Mouse (Mus musculus): Measurements from ENCODE around the gene Hspa12a. TPM values are rescaled to one million over a fixed set of nuclear protein-coding genes. Genes with fewer than 3 reads are reported as not detected.

Hspa12a gene
- polyA plus RNA-seq, 1 experiment from 2014 or later = 6.5 TPM

DNA sequence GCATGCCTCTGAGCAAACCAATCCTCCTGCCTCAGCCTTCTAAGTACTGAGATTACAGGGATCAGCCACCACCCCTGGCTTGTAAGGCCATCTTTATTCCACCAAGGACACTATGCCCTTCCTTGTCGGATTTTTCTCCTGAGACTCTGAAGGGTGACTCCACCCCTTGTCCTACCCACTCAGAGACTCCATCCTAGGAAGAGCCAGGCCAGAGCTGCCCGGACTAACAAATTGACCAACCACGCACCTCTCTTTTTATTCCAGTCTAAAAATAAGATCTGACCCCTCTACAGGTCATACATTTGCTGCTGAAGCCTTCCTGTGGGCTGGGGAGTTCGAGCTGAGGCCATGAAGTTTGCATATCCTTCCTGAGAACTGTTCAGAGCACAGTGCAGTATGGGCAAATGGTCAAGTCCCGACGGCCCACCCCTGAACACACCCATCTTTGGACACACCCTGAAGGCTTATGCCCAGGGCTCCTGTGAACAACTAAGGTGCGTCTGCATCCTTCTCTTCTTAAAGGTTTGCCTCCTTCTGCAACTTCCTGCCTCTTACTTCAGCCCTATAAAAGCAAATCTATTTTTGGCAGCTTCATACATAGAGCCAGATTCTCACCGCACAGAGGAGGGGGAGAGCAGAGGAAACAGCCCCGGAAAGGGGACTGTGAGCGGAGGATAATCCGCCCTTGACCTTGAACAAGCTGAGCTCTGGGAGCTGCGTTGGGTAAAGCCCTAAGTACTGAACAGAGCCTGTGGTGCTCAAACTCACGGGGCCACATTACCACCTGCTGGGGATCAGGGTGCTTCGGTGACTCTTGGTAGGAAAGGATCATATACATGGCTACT, 124.7 kb downstream of the Hspa12a start:
- 90% methylated on average over 14 of the region's 14 CpGs for WGBS
- no peak overlapping the region for H3K4me3 ChIP-seq (ENCODE audit: low read depth, low read length)
- H3K27me3 ChIP-seq (ENCODE audit: control insufficient read depth, insufficient read depth, low read length) = no peaks in the 10 kb centered on the region
- no peak overlapping the region for H3K9ac ChIP-seq (ENCODE audit: low read length)
- H3K36me3 ChIP-seq (ENCODE audit: control insufficient read depth, insufficient read depth, low read length) = no peaks in the 10 kb centered on the region
- no peaks in the 10 kb centered on the region for H3K9me3 ChIP-seq (ENCODE audit: control insufficient read depth, low read length)
- DNase-seq (ENCODE audit: low spot score) (no peak), ATAC-seq (replicated peaks; ENCODE audit: low FRiP score) (no peak)
- H3K4me2 ChIP-seq (ENCODE audit: low read depth, low read length, severe bottlenecking) = no peak overlapping the region
- H3K4me1 ChIP-seq (replicated peaks; ENCODE audit: control insufficient read depth, insufficient read depth, low read length) = no peaks in the 10 kb centered on the region
- H3K27ac ChIP-seq (ENCODE audit: low read depth, low read length) = no peak overlapping the region

GRCm38 (mm10) chr19:58817398-58817797, 126.1 kb downstream of the Hspa12a start:
- DNase-seq (ENCODE audit: low spot score) (no peak), ATAC-seq (replicated peaks; ENCODE audit: low FRiP score) (no peak)
- Histone ChIP-seq H3K36me3 (ENCODE audit: control insufficient read depth, insufficient read depth, low read length) (no peaks in the 10 kb centered on the region), H3K27ac (ENCODE audit: low read depth, low read length) (no peak overlapping the region), H3K9ac (ENCODE audit: low read length) (no peak overlapping the region), H3K4me2 (ENCODE audit: low read depth, low read length, severe bottlenecking) (no peak overlapping the region), H3K4me3 (ENCODE audit: low read depth, low read length) (no peak overlapping the region), H3K4me1 (replicated peaks; ENCODE audit: control insufficient read depth, insufficient read depth, low read length) (no peaks in the 10 kb centered on the region), H3K27me3 (ENCODE audit: control insufficient read depth, insufficient read depth, low read length) (no peaks in the 10 kb centered on the region), H3K9me3 (ENCODE audit: control insufficient read depth, low read length) (no peaks in the 10 kb centered on the region)
- WGBS = 89% methylated on average over 11 of the region's 11 CpGs

DNA sequence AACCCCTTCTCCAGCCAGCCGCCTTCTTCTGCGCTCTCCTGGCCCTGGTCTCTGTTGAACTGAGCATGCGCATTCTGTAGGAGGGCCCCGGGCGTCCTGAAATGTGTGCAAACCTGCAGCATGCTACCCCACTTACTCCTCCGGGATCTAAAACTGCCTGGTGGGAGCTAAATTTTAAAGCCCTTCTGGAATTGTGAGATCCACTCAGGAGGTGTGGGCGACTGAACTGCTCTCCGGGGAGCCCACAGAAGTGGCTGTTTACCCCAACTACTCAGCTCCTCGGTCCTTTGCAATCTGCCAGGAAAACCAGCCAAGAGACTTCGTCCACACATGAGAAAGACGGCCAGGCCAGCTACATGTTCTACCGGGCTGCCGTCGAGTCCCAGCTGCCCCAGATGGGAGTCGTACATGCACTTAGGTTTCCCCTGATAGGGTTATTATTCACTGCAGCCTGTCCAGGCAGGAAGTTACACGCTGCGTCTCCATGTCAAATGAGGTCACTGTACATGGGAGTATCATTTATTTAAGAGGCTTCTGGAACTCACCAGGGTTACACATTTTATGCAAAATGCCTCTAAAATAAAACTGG, 126.9 kb downstream of the Hspa12a start:
- Histone ChIP-seq H3K4me3 (ENCODE audit: low read depth, low read length) (no peak overlapping the region), H3K27ac (ENCODE audit: low read depth, low read length) (no peak overlapping the region), H3K9ac (ENCODE audit: low read length) (no peak overlapping the region), H3K9me3 (ENCODE audit: control insufficient read depth, low read length) (no peaks in the 10 kb centered on the region), H3K27me3 (ENCODE audit: control insufficient read depth, insufficient read depth, low read length) (no peaks in the 10 kb centered on the region), H3K36me3 (ENCODE audit: control insufficient read depth, insufficient read depth, low read length) (no peaks in the 10 kb centered on the region), H3K4me1 (replicated peaks; ENCODE audit: control insufficient read depth, insufficient read depth, low read length) (no peaks in the 10 kb centered on the region), H3K4me2 (ENCODE audit: low read depth, low read length, severe bottlenecking) (no peak overlapping the region)
- ATAC-seq (replicated peaks; ENCODE audit: low FRiP score) (no peak), DNase-seq (ENCODE audit: low spot score) (no peak)
- WGBS = 83% methylated on average over 17 of the region's 17 CpGs

DNA sequence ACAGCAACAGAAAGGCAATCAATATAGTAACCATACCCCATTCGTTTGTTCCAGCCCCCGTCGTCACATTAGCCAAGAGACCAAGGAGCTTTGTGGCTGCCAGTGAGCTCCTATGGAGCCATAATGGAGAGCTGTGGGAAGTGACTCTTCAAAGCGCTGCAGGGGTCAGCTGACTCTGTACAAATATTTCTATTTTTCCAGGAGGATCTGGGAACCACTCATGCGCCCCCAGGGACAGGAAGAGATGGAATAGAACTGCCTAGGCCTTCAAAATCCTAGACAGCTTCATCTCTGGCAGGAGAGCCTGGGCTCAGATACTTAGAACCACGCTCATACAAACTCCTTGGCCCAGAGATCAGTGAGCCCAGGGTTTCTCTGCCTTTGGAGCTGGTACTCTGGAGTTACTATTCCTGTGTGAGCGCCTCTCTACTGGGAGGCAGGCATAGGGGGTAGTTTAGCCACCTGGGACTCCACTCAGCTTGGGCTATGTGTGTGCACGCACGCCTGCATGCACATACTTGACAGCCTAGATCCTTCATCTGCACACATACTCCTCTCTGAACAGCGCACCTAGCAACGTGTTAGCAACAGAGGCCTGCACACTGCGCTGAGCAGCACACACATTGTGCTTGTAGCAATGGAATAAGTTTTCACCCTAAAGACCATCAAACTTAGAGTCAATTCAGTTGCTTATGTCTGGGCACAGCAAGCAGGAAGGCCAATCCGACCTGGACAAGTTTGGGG, 128.1 kb downstream of the Hspa12a start:
- Histone ChIP-seq H3K27me3 (ENCODE audit: control insufficient read depth, insufficient read depth, low read length) (no peaks in the 10 kb centered on the region), H3K27ac (ENCODE audit: low read depth, low read length) (no peak overlapping the region), H3K9me3 (ENCODE audit: control insufficient read depth, low read length) (no peaks in the 10 kb centered on the region), H3K36me3 (ENCODE audit: control insufficient read depth, insufficient read depth, low read length) (no peaks in the 10 kb centered on the region), H3K4me1 (replicated peaks; ENCODE audit: control insufficient read depth, insufficient read depth, low read length) (no peaks in the 10 kb centered on the region), H3K9ac (ENCODE audit: low read length) (no peak overlapping the region), H3K4me3 (ENCODE audit: low read depth, low read length) (no peak overlapping the region), H3K4me2 (ENCODE audit: low read depth, low read length, severe bottlenecking) (no peak overlapping the region)
- no peak for ATAC-seq (replicated peaks; ENCODE audit: low FRiP score)
- no peak for DNase-seq (ENCODE audit: low spot score)
- 84% methylated on average over 13 of the region's 13 CpGs for WGBS

GRCm38 (mm10) chr19:58810536-58810935, 132.9 kb downstream of the Hspa12a start:
- Histone ChIP-seq H3K27me3 (ENCODE audit: control insufficient read depth, insufficient read depth, low read length) (no peaks in the 10 kb centered on the region), H3K36me3 (ENCODE audit: control insufficient read depth, insufficient read depth, low read length) (no peaks in the 10 kb centered on the region), H3K4me1 (replicated peaks; ENCODE audit: control insufficient read depth, insufficient read depth, low read length) (no peaks in the 10 kb centered on the region), H3K4me2 (ENCODE audit: low read depth, low read length, severe bottlenecking) (no peak overlapping the region), H3K9me3 (ENCODE audit: control insufficient read depth, low read length) (no peaks in the 10 kb centered on the region), H3K27ac (ENCODE audit: low read depth, low read length) (no peak overlapping the region), H3K4me3 (ENCODE audit: low read depth, low read length) (no peak overlapping the region), H3K9ac (ENCODE audit: low read length) (no peak overlapping the region)
- DNase-seq (ENCODE audit: low spot score) = no peak
- ATAC-seq (replicated peaks; ENCODE audit: low FRiP score) = no peak
- WGBS = 83% methylated on average over 5 of the region's 5 CpGs

DNA sequence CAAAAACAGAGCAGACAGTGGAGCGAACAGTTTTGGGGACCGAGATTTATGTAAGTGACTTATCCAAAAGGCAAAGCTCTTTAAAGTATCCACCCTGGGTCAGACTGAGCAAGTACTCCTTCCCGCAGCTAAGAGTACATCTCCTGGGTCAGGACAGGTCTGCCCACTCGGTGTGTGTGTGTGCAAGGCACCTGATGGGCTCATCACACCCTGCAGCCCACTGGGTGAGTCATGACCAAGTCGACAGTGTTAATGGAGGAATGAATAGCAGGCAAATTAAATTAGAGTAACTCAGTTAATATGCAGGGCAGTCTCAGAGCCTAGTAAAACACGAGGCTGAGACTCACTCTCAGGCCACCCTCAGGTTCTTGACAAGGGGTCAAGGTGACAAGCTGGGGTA, 134.6 kb downstream of the Hspa12a start:
- no peak overlapping the region for H3K9ac ChIP-seq (ENCODE audit: low read length)
- H3K36me3 ChIP-seq (ENCODE audit: control insufficient read depth, insufficient read depth, low read length) = no peaks in the 10 kb centered on the region
- H3K4me2 ChIP-seq (ENCODE audit: low read depth, low read length, severe bottlenecking) = no peak overlapping the region
- no peaks in the 10 kb centered on the region for H3K27me3 ChIP-seq (ENCODE audit: control insufficient read depth, insufficient read depth, low read length)
- no peak overlapping the region for H3K4me3 ChIP-seq (ENCODE audit: low read depth, low read length)
- 83% methylated on average over 6 of the region's 6 CpGs for WGBS
- no peaks in the 10 kb centered on the region for H3K4me1 ChIP-seq (replicated peaks; ENCODE audit: control insufficient read depth, insufficient read depth, low read length)
- no peak for ATAC-seq (replicated peaks; ENCODE audit: low FRiP score)
- no peaks in the 10 kb centered on the region for H3K9me3 ChIP-seq (ENCODE audit: control insufficient read depth, low read length)
- no peak for DNase-seq (ENCODE audit: low spot score)
- no peak overlapping the region for H3K27ac ChIP-seq (ENCODE audit: low read depth, low read length)

DNA sequence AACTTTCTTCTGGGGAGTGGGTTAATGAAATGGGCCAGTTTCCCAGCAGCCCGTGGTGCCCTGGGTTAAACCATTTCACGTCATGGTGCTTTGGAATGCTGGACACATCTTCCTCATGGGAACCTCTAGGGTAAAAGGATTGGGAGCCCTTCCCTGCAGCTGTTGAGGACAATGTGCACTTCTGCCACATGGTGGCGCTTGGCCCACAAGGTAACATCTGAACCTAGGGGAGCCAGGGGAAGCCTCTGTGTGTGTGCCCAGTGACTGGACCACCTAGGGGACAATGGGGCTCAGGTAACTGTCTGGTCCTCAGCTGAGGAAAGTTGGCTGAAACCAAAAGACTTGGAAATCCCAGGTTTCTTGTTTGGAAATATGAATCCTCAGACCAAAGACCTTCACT, 137.1 kb downstream of the Hspa12a start:
- 7% methylated on average over 3 of the region's 3 CpGs for WGBS
- H3K9me3 ChIP-seq (ENCODE audit: control insufficient read depth, low read length) = no peaks in the 10 kb centered on the region
- no peak overlapping the region for H3K27ac ChIP-seq (ENCODE audit: low read depth, low read length)
- no peaks in the 10 kb centered on the region for H3K27me3 ChIP-seq (ENCODE audit: control insufficient read depth, insufficient read depth, low read length)
- no peak overlapping the region for H3K4me3 ChIP-seq (ENCODE audit: low read depth, low read length)
- ATAC-seq (replicated peaks; ENCODE audit: low FRiP score) (no peak), DNase-seq (ENCODE audit: low spot score) (peak; percentile 83)
- no peak overlapping the region for H3K9ac ChIP-seq (ENCODE audit: low read length)
- H3K4me1 ChIP-seq (replicated peaks; ENCODE audit: control insufficient read depth, insufficient read depth, low read length) = no peaks in the 10 kb centered on the region
- H3K4me2 ChIP-seq (ENCODE audit: low read depth, low read length, severe bottlenecking) = no peak overlapping the region
- H3K36me3 ChIP-seq (ENCODE audit: control insufficient read depth, insufficient read depth, low read length) = no peaks in the 10 kb centered on the region

GRCm38 (mm10) chr19:58805191-58805779, 138.2 kb downstream of the Hspa12a start:
- Histone ChIP-seq H3K27me3 (ENCODE audit: control insufficient read depth, insufficient read depth, low read length) (no peaks in the 10 kb centered on the region), H3K9ac (ENCODE audit: low read length) (no peak overlapping the region), H3K4me3 (ENCODE audit: low read depth, low read length) (no peak overlapping the region), H3K27ac (ENCODE audit: low read depth, low read length) (no peak overlapping the region), H3K4me2 (ENCODE audit: low read depth, low read length, severe bottlenecking) (no peak overlapping the region), H3K9me3 (ENCODE audit: control insufficient read depth, low read length) (no peaks in the 10 kb centered on the region), H3K4me1 (replicated peaks; ENCODE audit: control insufficient read depth, insufficient read depth, low read length) (no peaks in the 10 kb centered on the region), H3K36me3 (ENCODE audit: control insufficient read depth, insufficient read depth, low read length) (no peaks in the 10 kb centered on the region)
- no peak for DNase-seq (ENCODE audit: low spot score)
- WGBS = 90% methylated on average over 9 of the region's 9 CpGs
- ATAC-seq (replicated peaks; ENCODE audit: low FRiP score) = no peak
